11 mouse cellular contexts compared by ENCODE assay signal in the genomic region with DNA sequence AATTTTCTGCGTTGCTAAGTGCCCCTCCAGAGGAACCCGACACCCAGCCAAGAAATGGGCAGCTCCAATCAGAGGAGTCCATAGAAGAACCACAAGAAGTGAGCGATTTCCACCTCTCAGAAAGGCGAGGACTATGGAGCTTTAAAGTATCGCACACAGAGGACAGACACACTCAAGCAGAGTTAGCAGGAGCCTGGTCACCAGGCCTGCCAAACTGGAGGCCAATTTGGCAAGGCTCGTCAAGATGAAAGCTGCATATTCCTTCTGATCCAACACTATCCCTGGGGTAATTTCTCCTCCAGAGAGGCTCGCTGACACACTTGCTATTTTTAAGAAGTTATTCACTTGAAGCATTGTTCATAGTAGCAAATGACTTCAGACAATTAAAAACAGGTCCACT.
DNase-seq lines count a peak whose midpoint lies in the region; ATAC-seq lines count a peak whose summit lies in the region.
"Had no signal": no experiment of that assay in that cellular context is flagged by ENCODE, and none has a peak within 500 bp of the region (broad histone marks: within the 10 kb centered on the region; RNA-seq: fewer than 3 reads in every experiment).

No protein-coding gene starts in this region.

- peak; percentile 90 for ATAC-seq in cerebellum, adult (ENCODE audit: insufficient number of reproducible peaks, low FRiP score, low TSS enrichment)
- ATAC-seq: intestine, postnatal 0 days had no signal

- DNase-seq in kidney, postnatal 10 days, result peak; percentile 28
- DNase-seq in kidney, postnatal 4 days, result no peak
- DNase-seq in cerebellum, postnatal 14 days, result peak; percentile 66 to 75
- DNase-seq in heart, adult 9 months (ENCODE audit: low spot score in 2 of 2), result peak; percentile 67 to 75
- no peak for DNase-seq in right cerebral cortex, postnatal 14 days
- DNase-seq in frontal cortex, postnatal 14 days (ENCODE audit: low spot score in 2 of 2), result no peak
- no peak for DNase-seq in layer of hippocampus, adult 9-10 months (ENCODE audit: low spot score)
- DNase-seq: liver, embryonic 13.5 days; right cerebral cortex, adult 18-20 months had no signal

Comparison
In these comparisons a context has a peak if more than half of its experiments do, and no peak if none do; other contexts are left out.
1. DNase-seq: peak in kidney, postnatal 10 days (single experiment), cerebellum, postnatal 14 days (2 of 2) and heart, adult 9 months (2 of 2); none in kidney, postnatal 4 days (0 of 2), right cerebral cortex, postnatal 14 days (single experiment), frontal cortex, postnatal 14 days (0 of 2) and layer of hippocampus, adult 9-10 months (single experiment).